Mouse (Mus musculus) Patski (cell line): ENCODE results near the gene Cd80. TPM values are rescaled to one million over a fixed set of nuclear protein-coding genes. Genes with fewer than 3 reads are reported as not detected.

Source experiments
- ATAC-seq: fragments of 100-300 bp; one replicate; pipeline ENCODE4 v1.8.0; 2021
- CTCF ChIA-PET: fragments of 350-600 bp; sonication (Branson Sonifier 250); formaldehyde crosslinking; loops from one replicate; lab custom pipeline; 2022; ENCODE audit warnings: inconsistent platforms; lab: Charles Lee
- POLR2A ChIA-PET: fragments of 350-600 bp; sonication (Branson Sonifier 250); formaldehyde crosslinking; loops from one replicate; lab custom pipeline; 2022; ENCODE audit warnings: antibody characterized with exemption, inconsistent platforms; lab: Charles Lee
- DNase-seq: peaks from one replicate; pipeline ENCODE4 v3.0.0-alpha.2; 2011; ENCODE audit warnings: low read depth, low spot score
- H3K27me3 ChIP-seq: fragments of 371-371 bp; one replicate; pipeline ENCODE4 v1.5.1; 2021
- CTCF ChIP-seq: fragments of 100-300 bp; IDR thresholded peaks from one replicate; pipeline ENCODE4 v1.5.1; 2021
- in situ Hi-C: fragments of 300-500 bp; cut with MboI; formaldehyde crosslinking; loops from 3 replicates; pipeline ENCODE4 v1.11.1; 2018; ENCODE audit warnings: low pct_unique_long_range_greater_than_20kb, mixed read lengths
- polyA plus RNA-seq: library from polyadenylated mRNA; unstranded; gene quantifications from one replicate; pipeline ENCODE4 v1.2.3, GENCODE M21; 2021

The Cd80 gene
- polyA plus RNA-seq, 1 experiment from 2014 or later: 0.24 TPM

DNA sequence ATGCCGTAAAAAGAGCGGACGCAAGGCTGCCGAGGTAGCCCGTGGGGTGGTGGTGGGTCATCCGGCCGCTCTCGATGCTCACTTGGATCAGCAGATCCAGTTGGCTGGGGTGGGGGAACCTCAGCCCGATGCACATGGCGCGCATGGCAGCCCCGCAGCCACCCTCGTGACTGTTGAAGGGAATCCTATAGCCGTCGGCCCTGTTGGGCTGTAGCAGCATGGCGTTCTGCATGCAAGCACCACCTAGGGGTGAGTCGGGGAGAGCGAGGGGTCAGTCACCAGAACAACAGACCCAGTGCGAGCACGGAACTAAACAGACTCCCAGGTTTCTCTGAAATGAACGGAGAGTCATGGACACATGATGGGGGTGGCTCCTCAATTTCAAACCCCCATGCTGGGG lies 8.0 kb upstream of the Cd80 start:
- DNase-seq (no peak), ATAC-seq (no peak)
- in situ Hi-C loops: no loop called here
- ChIA-PET CTCF (no interaction called here), POLR2A (no interaction called here)
- TF ChIP-seq CTCF: no peak
- no peaks in the 10 kb centered on the region for H3K27me3 ChIP-seq

DNA sequence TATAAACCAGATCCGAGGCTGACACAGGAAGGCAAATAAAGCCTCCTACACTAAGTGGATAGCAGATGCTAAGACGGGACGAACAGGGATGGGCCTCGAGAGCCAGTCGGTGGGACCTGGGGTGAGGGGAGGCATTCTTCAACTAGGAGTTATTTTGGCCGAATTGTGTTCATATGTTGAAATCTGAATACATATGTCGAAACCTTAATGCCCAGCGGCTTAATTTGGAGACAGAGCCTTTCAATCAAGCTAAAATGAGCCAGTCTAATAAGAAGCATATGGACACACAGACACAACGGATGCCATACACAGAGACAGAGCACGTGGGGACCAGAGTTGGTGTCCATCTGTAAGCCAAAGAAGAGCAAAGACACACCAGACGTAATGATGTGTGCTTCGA lies 6.9 kb upstream of the Cd80 start:
- CTCF ChIA-PET: no interaction called here
- no peaks in the 10 kb centered on the region for H3K27me3 ChIP-seq
- DNase-seq: no peak
- TF ChIP-seq CTCF: no peak
- in situ Hi-C loops: no loop called here
- POLR2A ChIA-PET: no interaction called here
- no peak for ATAC-seq

DNA sequence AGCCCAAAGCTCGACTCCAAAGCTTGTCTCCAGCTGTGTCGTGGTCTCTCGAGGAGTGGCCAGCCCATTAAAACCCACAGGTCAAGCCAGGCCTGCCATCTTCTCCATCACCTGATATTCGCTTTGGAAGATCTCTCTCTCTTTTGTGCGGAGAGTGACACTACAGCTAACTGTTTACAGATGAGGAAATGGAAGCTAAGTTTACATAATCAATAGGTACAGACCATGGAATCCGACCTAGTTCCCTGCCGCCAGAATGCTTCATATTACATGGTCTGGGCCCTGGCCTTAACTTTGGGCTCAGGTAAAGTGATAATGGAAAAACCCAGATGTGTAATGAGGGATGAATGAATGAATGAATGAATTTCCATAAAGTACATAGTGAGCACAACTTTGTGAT lies 4.7 kb upstream of the Cd80 start:
- POLR2A ChIA-PET: no interaction called here
- DNase-seq (no peak), ATAC-seq (no peak)
- CTCF ChIA-PET: no interaction called here
- TF ChIP-seq CTCF: no peak
- in situ Hi-C loops: loop anchor here (5.0 kb wide), 1 partner anchor 103 kb away; the partner anchor contains the start of genes Cox17 and Gm21987
- no peaks in the 10 kb centered on the region for H3K27me3 ChIP-seq

DNA sequence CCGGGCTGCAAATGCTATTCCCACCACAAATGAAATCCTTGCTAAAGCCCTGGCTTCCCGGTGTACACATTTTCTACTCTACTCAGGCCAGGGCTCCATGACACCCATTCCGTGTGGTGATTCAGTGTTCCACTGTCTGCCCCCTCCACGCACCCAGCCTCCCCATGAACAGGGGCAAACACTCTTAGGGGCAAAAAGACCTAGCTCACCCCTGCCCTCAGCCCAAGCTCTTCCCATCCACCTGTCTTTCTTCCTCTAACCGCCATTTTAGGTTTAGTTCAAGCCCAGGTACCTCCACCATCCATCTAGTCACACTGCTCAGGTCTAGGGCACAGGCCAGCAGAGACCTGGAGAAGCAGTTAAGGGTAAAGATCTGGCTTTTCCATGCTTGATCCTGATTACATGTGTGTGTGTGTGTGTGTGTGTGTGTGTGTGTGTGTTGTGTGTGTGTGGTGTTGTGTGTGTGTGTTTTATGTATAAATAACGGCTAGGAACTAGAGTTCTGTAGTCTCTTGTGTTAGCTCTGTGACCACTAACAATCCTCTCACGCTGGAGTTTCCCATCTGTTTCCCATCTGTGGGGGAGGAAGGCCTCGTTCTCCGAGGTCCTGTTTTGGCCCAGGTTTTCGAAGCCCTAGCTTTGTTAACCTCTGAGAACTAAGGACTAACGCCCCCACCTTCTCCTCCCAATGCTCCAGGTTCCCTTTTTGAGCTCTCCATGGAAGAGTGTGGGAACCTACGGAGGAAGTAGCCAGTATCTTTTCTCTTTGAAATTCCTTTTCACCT lies 3.7 kb upstream of the Cd80 start:
- no peaks in the 10 kb centered on the region for H3K27me3 ChIP-seq
- DNase-seq: no peak
- no peak for TF ChIP-seq CTCF
- CTCF ChIA-PET: interaction anchor here (1.1 to 1.8 kb wide), 2 partner anchors 20 to 106 kb away, joined by 3 to 4 read pairs; no protein-coding TSS in a partner anchor
- ATAC-seq: peak; percentile 2
- POLR2A ChIA-PET: interaction anchor here (1.0 to 1.4 kb wide), 3 partner anchors 11 to 71 kb away, joined by 3 to 7 read pairs (median 4); partner anchors contain the start of gene Timmdc1
- in situ Hi-C loops: loop anchor here (5.0 kb wide), 1 partner anchor 104 kb away; the partner anchor contains the start of genes Cox17 and Gm21987

DNA sequence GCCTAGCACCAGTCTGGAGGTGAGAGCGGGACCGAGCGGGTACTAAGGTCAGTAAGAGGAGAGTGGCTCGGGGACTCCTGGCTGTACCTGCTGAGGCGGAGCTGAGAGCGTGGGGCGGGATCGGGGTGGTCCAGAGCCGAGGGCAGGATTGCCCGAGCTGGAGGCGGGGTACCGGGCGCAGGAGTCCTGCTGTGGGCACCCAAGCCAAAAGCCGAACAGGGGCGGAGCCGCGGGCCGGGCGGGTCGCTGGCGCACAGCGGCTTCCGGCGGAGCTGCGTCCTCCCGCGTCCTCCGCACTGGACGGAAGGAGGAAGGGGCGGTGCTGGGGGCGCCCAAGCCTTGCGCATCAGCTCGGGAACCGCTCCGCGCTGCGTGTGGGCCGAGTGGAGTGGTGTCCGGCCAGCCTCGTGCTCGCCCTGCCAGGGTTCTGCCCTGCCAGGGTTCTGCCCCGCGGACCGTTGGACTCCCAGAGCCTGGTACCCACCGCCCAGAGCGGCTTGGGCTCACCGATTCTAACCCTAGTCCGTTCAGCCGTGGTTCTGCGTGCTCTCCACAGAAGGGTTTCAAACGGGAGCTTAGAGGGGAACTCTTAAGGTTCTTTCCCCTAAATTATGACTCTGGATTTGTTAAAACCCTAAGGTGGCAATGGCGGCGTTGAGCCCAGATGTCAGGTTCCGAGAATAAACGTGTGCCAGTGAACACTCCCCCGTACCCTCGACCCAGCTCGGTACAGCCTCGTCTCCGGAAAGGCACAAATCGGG lies 2.7 kb upstream of the Cd80 start, which contains the start of gene Adprh:
Gene Adprh, minus strand, starts transcription at position 262 of the 761 bp plus-strand sequence.
- peak; percentile 48 for DNase-seq
- in situ Hi-C loops: loop anchor here (5.0 kb wide), 1 partner anchor 105 kb away; the partner anchor contains the start of genes Cox17 and Gm21987
- POLR2A ChIA-PET: interaction anchor here (0.6 to 1.4 kb wide), 7 partner anchors 11 to 179 kb away, joined by 3 to 7 read pairs (median 4); partner anchors contain the start of gene Timmdc1

DNA sequence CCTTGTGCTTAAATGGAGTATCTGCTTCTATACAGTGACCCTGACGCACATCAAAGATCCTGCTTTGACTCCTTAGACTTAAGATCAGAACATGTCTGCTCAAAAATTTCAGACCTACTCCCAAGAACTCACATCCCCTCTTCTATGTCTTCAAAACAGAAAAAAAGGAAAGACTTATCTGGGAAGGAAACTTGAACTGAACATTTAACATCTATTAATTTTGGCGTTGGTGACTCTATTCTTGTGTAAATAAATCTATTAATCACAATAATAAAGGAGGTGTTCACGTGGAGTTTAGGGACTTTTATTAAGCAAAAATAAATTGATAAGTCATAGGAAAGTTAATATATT lies 2.2 kb upstream of the Cd80 start:
- no peak for TF ChIP-seq CTCF
- no peaks in the 10 kb centered on the region for H3K27me3 ChIP-seq
- ATAC-seq (no peak), DNase-seq (no peak)
- ChIA-PET CTCF (interaction anchor here (0.9 to 3.5 kb wide), 3 partner anchors 11 to 108 kb away, joined by 3 to 18 read pairs (median 4); no protein-coding TSS in a partner anchor), POLR2A (interaction anchor here (1.2 to 1.4 kb wide), 3 partner anchors 11 to 53 kb away, joined by 3 to 7 read pairs (median 5); no protein-coding TSS in a partner anchor)
- in situ Hi-C loops: loop anchor here (5.0 kb wide), 1 partner anchor 106 kb away; the partner anchor contains the start of genes Cox17 and Gm21987

More for the DNA sequence above, 2.7 kb upstream of the Cd80 start, which contains the start of gene Adprh:
- H3K27me3 ChIP-seq: no peaks in the 10 kb centered on the region
- CTCF ChIA-PET: interaction anchor here (0.9 to 3.5 kb wide), 3 partner anchors 12 to 107 kb away, joined by 3 to 18 read pairs (median 4); no protein-coding TSS in a partner anchor
- ATAC-seq: peak; percentile 99
- no peak for TF ChIP-seq CTCF

DNA sequence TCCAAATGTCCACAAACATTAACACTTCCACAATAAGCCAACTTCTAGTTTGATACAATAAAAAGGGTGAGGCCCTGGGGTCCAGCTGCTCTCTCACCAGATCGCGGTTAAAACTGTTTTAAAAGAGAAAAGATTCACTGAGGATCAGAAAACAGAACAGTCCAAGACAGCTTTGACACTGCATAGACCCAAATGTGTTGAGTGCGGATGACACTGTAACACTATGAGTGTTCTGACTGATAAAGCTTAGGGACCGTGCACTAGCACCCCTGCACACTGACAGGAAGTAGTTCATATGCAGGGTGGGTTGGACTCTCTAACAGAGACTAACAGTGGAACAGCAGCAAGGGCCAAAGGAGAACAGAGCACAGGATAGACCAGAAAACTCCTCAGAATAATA lies 1.4 kb upstream of the Cd80 start:
- POLR2A ChIA-PET: interaction anchor here (0.6 kb wide), 1 partner anchor 11 kb away, joined by 3 read pairs; no protein-coding TSS in a partner anchor

DNA sequence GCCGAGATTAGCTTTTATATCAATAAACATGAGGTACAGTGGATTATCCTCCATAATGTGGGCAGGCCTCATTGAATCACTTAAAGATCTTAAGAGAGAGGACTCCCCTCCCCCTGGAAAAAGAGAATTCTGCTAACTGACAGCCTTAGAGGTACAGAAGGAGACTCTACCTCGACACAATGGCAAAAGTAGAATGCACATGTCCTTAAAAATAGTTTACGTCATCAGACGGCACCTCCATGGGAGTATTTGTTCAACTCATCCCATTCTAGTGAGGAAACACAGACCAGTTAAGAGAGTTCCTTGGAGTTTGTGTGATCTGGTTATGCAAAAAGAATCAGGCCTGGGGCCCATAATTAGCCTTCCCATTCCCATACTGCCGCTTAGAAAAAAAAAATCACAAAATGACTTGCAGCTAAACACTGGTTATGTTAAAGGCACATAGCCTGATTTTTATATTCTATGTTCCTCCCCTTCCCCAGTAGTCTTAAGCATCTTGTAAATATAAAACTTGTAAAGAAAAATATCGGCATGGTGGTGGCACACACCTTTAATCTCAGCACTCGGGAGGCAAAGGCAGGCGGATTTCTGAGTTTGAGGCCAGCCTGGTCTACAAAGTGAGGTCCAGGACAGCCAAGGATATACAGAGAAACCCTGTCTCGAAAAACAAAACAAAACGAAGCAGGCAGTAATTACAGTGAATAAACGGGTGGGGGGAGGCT lies 667 bp upstream of the Cd80 start:
- DNase-seq (no peak), ATAC-seq (no peak)
- in situ Hi-C loops: loop anchor here (5.0 kb wide), 1 partner anchor 107 kb away; the partner anchor contains the start of genes Cox17 and Gm21987
- no peak for TF ChIP-seq CTCF
- ChIA-PET CTCF (interaction anchor here (1.2 to 3.5 kb wide), 2 partner anchors 10 to 52 kb away, joined by 3 to 18 read pairs; no protein-coding TSS in a partner anchor), POLR2A (interaction anchor here (0.6 kb wide), 1 partner anchor 11 kb away, joined by 3 read pairs; no protein-coding TSS in a partner anchor)
- no peaks in the 10 kb centered on the region for H3K27me3 ChIP-seq

More for the DNA sequence above, 1.4 kb upstream of the Cd80 start:
- no peak for TF ChIP-seq CTCF
- no peaks in the 10 kb centered on the region for H3K27me3 ChIP-seq
- ATAC-seq (no peak), DNase-seq (no peak)
- CTCF ChIA-PET: interaction anchor here (3.5 kb wide), 1 partner anchor 11 kb away, joined by 18 read pairs; no protein-coding TSS in a partner anchor
- in situ Hi-C loops: loop anchor here (5.0 kb wide), 1 partner anchor 107 kb away; the partner anchor contains the start of genes Cox17 and Gm21987

DNA sequence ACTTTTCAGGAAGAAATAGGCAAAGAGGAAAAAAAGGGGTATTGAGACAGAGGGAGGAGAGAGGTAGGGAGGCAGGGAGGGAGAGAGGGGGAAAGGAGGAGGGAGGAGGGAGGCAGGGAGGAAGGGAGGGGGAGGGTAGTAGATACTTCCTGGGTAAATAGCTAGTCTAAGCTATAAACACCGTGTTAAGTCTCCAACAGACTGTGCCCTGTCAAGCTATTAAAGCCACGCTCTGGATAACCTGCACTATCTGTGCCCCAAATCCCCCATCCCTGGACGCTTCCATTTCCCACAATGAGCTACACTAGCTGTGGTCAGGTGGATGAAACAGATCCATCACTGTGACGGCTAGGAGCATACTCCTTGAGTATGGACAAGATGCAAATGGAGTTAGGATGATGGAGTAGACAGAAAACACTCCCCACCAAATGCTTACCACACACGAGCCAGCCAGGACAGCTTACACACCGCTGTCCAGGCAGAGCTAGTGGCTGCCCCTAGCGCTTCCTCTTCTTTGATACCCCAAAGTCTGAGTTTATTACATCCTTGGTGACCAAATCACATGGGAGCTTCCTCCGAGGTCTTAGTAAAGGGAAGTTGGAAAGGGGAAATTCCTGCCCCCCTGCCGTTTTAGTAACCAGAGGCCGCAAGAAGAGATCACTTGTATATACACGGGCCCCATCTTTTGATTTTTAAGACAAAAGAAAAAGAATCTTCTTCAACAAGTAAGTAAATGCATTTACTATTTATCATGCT lies 1.6 kb downstream of the Cd80 start:
- CTCF ChIA-PET: no interaction called here
- no peak for TF ChIP-seq CTCF
- DNase-seq (no peak), ATAC-seq (no peak)
- no peaks in the 10 kb centered on the region for H3K27me3 ChIP-seq
- POLR2A ChIA-PET: interaction anchor here (0.7 to 0.9 kb wide), 2 partner anchors 8 to 19 kb away, joined by 3 to 5 read pairs; no protein-coding TSS in a partner anchor
- in situ Hi-C loops: no loop called here
